Mouse (Mus musculus) left cerebral cortex, postnatal 4 days (tissue): ENCODE results near the gene Zbtb16. TPM values are rescaled to one million over a fixed set of nuclear protein-coding genes. Genes with fewer than 3 reads are reported as not detected.
A peak's percentile ranks its signal among the peaks of the same experiment; 100 is the strongest.

Experiments
- DNase-seq: peaks from one replicate; pipeline ENCODE4 v3.0.0-alpha.2; 2022
- intact Hi-C: fragments of 180-260 bp; cut with DNase I; formaldehyde crosslinking; loops from one replicate; pipeline ENCODE4 v1.15.1; 2025
- total RNA-seq, 2 experiments: library from RNA; stranded (reverse); gene quantifications; 2 replicates each; pipeline ENCODE4 v1.2.3; 2021

Zbtb16 gene
- total RNA-seq, 2 experiments from 2014 or later: 28.9 to 29.6 TPM

- DNase-seq: no peak
- intact Hi-C loops: no loop called here
Observed at GRCm38 (mm10) chr9:48749168-48749567, 86.9 kb downstream of the Zbtb16 start.

GRCm38 (mm10) chr9:48748761-48749160 is 87.3 kb downstream of the Zbtb16 start:
- intact Hi-C loops: no loop called here
- DNase-seq: no peak

GRCm38 (mm10) chr9:48748216-48748615 is 87.8 kb downstream of the Zbtb16 start:
- DNase-seq: no peak
- intact Hi-C loops: no loop called here

GRCm38 (mm10) chr9:48746506-48746905 is 89.5 kb downstream of the Zbtb16 start:
- intact Hi-C loops: no loop called here
- no peak for DNase-seq

- no peak for DNase-seq
- intact Hi-C loops: no loop called here
Observed at GRCm38 (mm10) chr9:48745347-48746119, 90.5 kb downstream of the Zbtb16 start.

- no peak for DNase-seq
- intact Hi-C loops: no loop called here
Observed at GRCm38 (mm10) chr9:48744916-48745315, 91.1 kb downstream of the Zbtb16 start.

GRCm38 (mm10) chr9:48744451-48744850 is 91.6 kb downstream of the Zbtb16 start:
- DNase-seq: no peak
- intact Hi-C loops: no loop called here

GRCm38 (mm10) chr9:48743338-48744285 is 92.4 kb downstream of the Zbtb16 start:
- no peak for DNase-seq
- intact Hi-C loops: no loop called here

- intact Hi-C loops: no loop called here
- no peak for DNase-seq
Observed at GRCm38 (mm10) chr9:48742150-48742549, 93.9 kb downstream of the Zbtb16 start.

GRCm38 (mm10) chr9:48741433-48742077 is 94.5 kb downstream of the Zbtb16 start:
- intact Hi-C loops: no loop called here
- DNase-seq: no peak

GRCm38 (mm10) chr9:48740732-48741255 is 95.2 kb downstream of the Zbtb16 start:
- intact Hi-C loops: no loop called here
- DNase-seq: no peak

- peak; percentile 100 for DNase-seq
- intact Hi-C loops: no loop called here
Observed at GRCm38 (mm10) chr9:48740098-48740505, 95.9 kb downstream of the Zbtb16 start.

GRCm38 (mm10) chr9:48738795-48739476 is 97.1 kb downstream of the Zbtb16 start:
- intact Hi-C loops: loop anchor here (5.0 kb wide), 1 partner anchor 98 kb away; the partner anchor contains the start of gene Zbtb16
- DNase-seq: no peak

GRCm38 (mm10) chr9:48737911-48738310 is 98.1 kb downstream of the Zbtb16 start:
- intact Hi-C loops: loop anchor here (5.0 kb wide), 1 partner anchor 99 kb away; the partner anchor contains the start of gene Zbtb16
- no peak for DNase-seq

- intact Hi-C loops: loop anchor here (5.0 kb wide), 1 partner anchor 100 kb away; the partner anchor contains the start of gene Zbtb16
- DNase-seq: peak; percentile 68
Observed at GRCm38 (mm10) chr9:48737210-48737850, 98.7 kb downstream of the Zbtb16 start.

- no peak for DNase-seq
Observed at GRCm38 (mm10) chr9:48736361-48737209, 99.4 kb downstream of the Zbtb16 start.

GRCm38 (mm10) chr9:48735466-48736312 is 100.3 kb downstream of the Zbtb16 start:
- intact Hi-C loops: loop anchor here (5.0 kb wide), 1 partner anchor 102 kb away; the partner anchor contains the start of gene Zbtb16
- no peak for DNase-seq

More at GRCm38 (mm10) chr9:48736361-48737209, 99.4 kb downstream of the Zbtb16 start:
- intact Hi-C loops: loop anchor here (5.0 kb wide), 1 partner anchor 101 kb away; the partner anchor contains the start of gene Zbtb16
